Mouse (Mus musculus): ENCODE measurements around the gene Hnrnph3. TPM values are rescaled to one million over a fixed set of nuclear protein-coding genes. Genes with fewer than 3 reads are reported as not detected.

Gene Hnrnph3
- polyA plus RNA-seq, 1 experiment from 2014 or later: 101 TPM

GRCm38 (mm10) chr10:63039867-63040628, 16.0 kb upstream of the Hnrnph3 start:
- Histone ChIP-seq H3K9me3 (ENCODE audit: control insufficient read depth, low read length) (no peaks in the 10 kb centered on the region), H3K27ac (replicated peaks; ENCODE audit: low read depth, low read length) (0 out of 2 replicates have a peak overlapping the region, but pooled peaks have one; percentile 5), H3K27me3 (ENCODE audit: control insufficient read depth, insufficient read depth, low read length) (no peaks in the 10 kb centered on the region), H3K9ac (replicated peaks; ENCODE audit: low read length) (no peak overlapping the region), H3K36me3 (ENCODE audit: control insufficient read depth, insufficient read depth, low read length) (no peaks in the 10 kb centered on the region), H3K4me3 (replicated peaks; ENCODE audit: low read depth, low read length) (no peak overlapping the region), H3K4me1 (ENCODE audit: control insufficient read depth, insufficient read depth, low read length) (no peaks in the 10 kb centered on the region), H3K4me2 (ENCODE audit: low read length) (no peak overlapping the region)
- DNase-seq (no peak), ATAC-seq (ENCODE audit: low FRiP score, low TSS enrichment) (no peak)
- 69% methylated on average over 5 of the region's 5 CpGs for WGBS

GRCm38 (mm10) chr10:63038571-63039320, 14.7 kb upstream of the Hnrnph3 start:
- ATAC-seq (ENCODE audit: low FRiP score, low TSS enrichment) (no peak), DNase-seq (no peak)
- no peaks in the 10 kb centered on the region for H3K9me3 ChIP-seq (ENCODE audit: control insufficient read depth, low read length)
- H3K27ac ChIP-seq (replicated peaks; ENCODE audit: low read depth, low read length): no peak overlapping the region
- WGBS: 83% methylated on average over 14 of the region's 14 CpGs
- no peak overlapping the region for H3K4me2 ChIP-seq (ENCODE audit: low read length)
- H3K36me3 ChIP-seq (ENCODE audit: control insufficient read depth, insufficient read depth, low read length): no peaks in the 10 kb centered on the region
- no peak overlapping the region for H3K9ac ChIP-seq (replicated peaks; ENCODE audit: low read length)
- H3K27me3 ChIP-seq (ENCODE audit: control insufficient read depth, insufficient read depth, low read length): no peaks in the 10 kb centered on the region
- no peak overlapping the region for H3K4me3 ChIP-seq (replicated peaks; ENCODE audit: low read depth, low read length)
- H3K4me1 ChIP-seq (ENCODE audit: control insufficient read depth, insufficient read depth, low read length): no peaks in the 10 kb centered on the region

- Histone ChIP-seq H3K27me3 (ENCODE audit: control insufficient read depth, insufficient read depth, low read length) (no peaks in the 10 kb centered on the region), H3K4me2 (ENCODE audit: low read length) (no peak overlapping the region), H3K27ac (replicated peaks; ENCODE audit: low read depth, low read length) (no peak overlapping the region), H3K4me3 (replicated peaks; ENCODE audit: low read depth, low read length) (no peak overlapping the region), H3K9me3 (ENCODE audit: control insufficient read depth, low read length) (no peaks in the 10 kb centered on the region), H3K9ac (replicated peaks; ENCODE audit: low read length) (no peak overlapping the region), H3K36me3 (ENCODE audit: control insufficient read depth, insufficient read depth, low read length) (no peaks in the 10 kb centered on the region), H3K4me1 (ENCODE audit: control insufficient read depth, insufficient read depth, low read length) (peaks cover 4% of the 10 kb centered on the region; the same call in 1 of the 2 replicates)
- 71% methylated on average over 3 of the region's 3 CpGs for WGBS
- ATAC-seq (ENCODE audit: low FRiP score, low TSS enrichment): no peak
- DNase-seq: no peak
Measured at GRCm38 (mm10) chr10:63032956-63033355, 8.9 kb upstream of the Hnrnph3 start.

GRCm38 (mm10) chr10:63032267-63032666, 8.2 kb upstream of the Hnrnph3 start:
- no peaks in the 10 kb centered on the region for H3K36me3 ChIP-seq (ENCODE audit: control insufficient read depth, insufficient read depth, low read length)
- no peaks in the 10 kb centered on the region for H3K27me3 ChIP-seq (ENCODE audit: control insufficient read depth, insufficient read depth, low read length)
- no peak overlapping the region for H3K4me3 ChIP-seq (replicated peaks; ENCODE audit: low read depth, low read length)
- no peak overlapping the region for H3K4me2 ChIP-seq (ENCODE audit: low read length)
- DNase-seq: no peak
- H3K9ac ChIP-seq (replicated peaks; ENCODE audit: low read length): no peak overlapping the region
- no peak overlapping the region for H3K27ac ChIP-seq (replicated peaks; ENCODE audit: low read depth, low read length)
- ATAC-seq (ENCODE audit: low FRiP score, low TSS enrichment): no peak
- 83% methylated on average over 3 of the region's 3 CpGs for WGBS
- peaks cover 7% of the 10 kb centered on the region for H3K4me1 ChIP-seq (ENCODE audit: control insufficient read depth, insufficient read depth, low read length)
- H3K9me3 ChIP-seq (ENCODE audit: control insufficient read depth, low read length): no peaks in the 10 kb centered on the region

- ATAC-seq (ENCODE audit: low FRiP score, low TSS enrichment) (no peak), DNase-seq (no peak)
- WGBS: 38% methylated on average over 4 of the region's 4 CpGs
- no peaks in the 10 kb centered on the region for H3K36me3 ChIP-seq (ENCODE audit: control insufficient read depth, insufficient read depth, low read length)
- peaks cover 29% of the 10 kb centered on the region for H3K4me1 ChIP-seq (ENCODE audit: control insufficient read depth, insufficient read depth, low read length)
- no peaks in the 10 kb centered on the region for H3K27me3 ChIP-seq (ENCODE audit: control insufficient read depth, insufficient read depth, low read length)
- H3K27ac ChIP-seq (replicated peaks; ENCODE audit: low read depth, low read length): peak overlapping the region; percentile 49
- H3K9me3 ChIP-seq (ENCODE audit: control insufficient read depth, low read length): no peaks in the 10 kb centered on the region
- no peak overlapping the region for H3K4me2 ChIP-seq (ENCODE audit: low read length)
- H3K4me3 ChIP-seq (replicated peaks; ENCODE audit: low read depth, low read length): no peak overlapping the region
- H3K9ac ChIP-seq (replicated peaks; ENCODE audit: low read length): no peak overlapping the region
Measured at GRCm38 (mm10) chr10:63028396-63028795, 4.4 kb upstream of the Hnrnph3 start.

GRCm38 (mm10) chr10:63027376-63028161, 3.6 kb upstream of the Hnrnph3 start:
- Histone ChIP-seq H3K9ac (replicated peaks; ENCODE audit: low read length) (no peak overlapping the region), H3K9me3 (ENCODE audit: control insufficient read depth, low read length) (no peaks in the 10 kb centered on the region), H3K4me1 (ENCODE audit: control insufficient read depth, insufficient read depth, low read length) (peaks cover 29% of the 10 kb centered on the region), H3K27ac (replicated peaks; ENCODE audit: low read depth, low read length) (peak overlapping the region; percentile 100), H3K4me3 (replicated peaks; ENCODE audit: low read depth, low read length) (no peak overlapping the region), H3K27me3 (ENCODE audit: control insufficient read depth, insufficient read depth, low read length) (no peaks in the 10 kb centered on the region), H3K36me3 (ENCODE audit: control insufficient read depth, insufficient read depth, low read length) (no peaks in the 10 kb centered on the region), H3K4me2 (ENCODE audit: low read length) (peak overlapping the region; percentile 83; the same call in 1 of the 2 replicates)
- DNase-seq (no peak), ATAC-seq (ENCODE audit: low FRiP score, low TSS enrichment) (no peak)
- 81% methylated on average over 10 of the region's 10 CpGs for WGBS

- H3K4me1 ChIP-seq (ENCODE audit: control insufficient read depth, insufficient read depth, low read length): peaks cover 33% of the 10 kb centered on the region
- H3K36me3 ChIP-seq (ENCODE audit: control insufficient read depth, insufficient read depth, low read length): no peaks in the 10 kb centered on the region
- peak overlapping the region; percentile 83 for H3K4me2 ChIP-seq (ENCODE audit: low read length)
- H3K9me3 ChIP-seq (ENCODE audit: control insufficient read depth, low read length): no peaks in the 10 kb centered on the region
- DNase-seq (peak; percentile 60), ATAC-seq (ENCODE audit: low FRiP score, low TSS enrichment) (no peak)
- no peaks in the 10 kb centered on the region for H3K27me3 ChIP-seq (ENCODE audit: control insufficient read depth, insufficient read depth, low read length)
- H3K9ac ChIP-seq (replicated peaks; ENCODE audit: low read length): no peak overlapping the region; the same call in 1 of the 2 replicates
- H3K27ac ChIP-seq (replicated peaks; ENCODE audit: low read depth, low read length): peak overlapping the region; percentile 100
- WGBS: 14% methylated on average over 6 of the region's 6 CpGs
- peak overlapping the region; percentile 13; the same call in 1 of the 2 replicates for H3K4me3 ChIP-seq (replicated peaks; ENCODE audit: low read depth, low read length)
Measured at GRCm38 (mm10) chr10:63026795-63027160, 2.8 kb upstream of the Hnrnph3 start.

- Histone ChIP-seq H3K4me1 (ENCODE audit: control insufficient read depth, insufficient read depth, low read length) (peaks cover 38% of the 10 kb centered on the region), H3K9ac (replicated peaks; ENCODE audit: low read length) (peak overlapping the region; percentile 100; the same call in 1 of the 2 replicates), H3K27ac (replicated peaks; ENCODE audit: low read depth, low read length) (peak overlapping the region; percentile 100), H3K4me3 (replicated peaks; ENCODE audit: low read depth, low read length) (peak overlapping the region; percentile 13; the same call in 1 of the 2 replicates), H3K36me3 (ENCODE audit: control insufficient read depth, insufficient read depth, low read length) (no peaks in the 10 kb centered on the region), H3K4me2 (ENCODE audit: low read length) (peak overlapping the region; percentile 83), H3K9me3 (ENCODE audit: control insufficient read depth, low read length) (no peaks in the 10 kb centered on the region), H3K27me3 (ENCODE audit: control insufficient read depth, insufficient read depth, low read length) (no peaks in the 10 kb centered on the region)
- ATAC-seq (ENCODE audit: low FRiP score, low TSS enrichment) (no peak), DNase-seq (peak; percentile 91)
- under 1% methylated on average over 8 of the region's 8 CpGs for WGBS
Measured at GRCm38 (mm10) chr10:63026156-63026794, 2.3 kb upstream of the Hnrnph3 start.
